8 mouse cellular contexts compared by ENCODE assay signal in genomic region chr16:44691561-44692141, GRCm38 (mm10). TPM values are rescaled to one million over a fixed set of nuclear protein-coding genes. Genes with fewer than 3 reads are reported as not detected.
DNase-seq lines count a peak whose midpoint lies in the region; ATAC-seq and TF ChIP-seq lines count a peak whose summit lies in the region.

No protein-coding gene starts in this region.

- intact Hi-C loops in left cerebral cortex, adult 2 months (cut with DNase I), result no loop called here

- H3K27ac ChIP-seq in liver, embryonic 12.5 days, result no peak overlapping the region
- H3K27ac ChIP-seq in intestine, embryonic 15.5 days, result peak overlapping the region; percentile 11; the same call in 1 of the 2 replicates
- H3K27ac ChIP-seq in left cerebral cortex, adult 2 months, result no peak overlapping the region
- 0 out of 2 replicates have a peak overlapping the region, but pooled peaks have one; percentile 12 for H3K27ac ChIP-seq in midbrain, embryonic 15.5 days

- H3K4me1 ChIP-seq in liver, embryonic 12.5 days, result 0 out of 2 replicates have a peak, but pooled peaks cover 4% of the 10 kb centered on the region
- 0 out of 2 replicates have a peak, but pooled peaks cover 16% of the 10 kb centered on the region for H3K4me1 ChIP-seq in intestine, embryonic 15.5 days (replicated peaks)
- peaks cover 24% of the 10 kb centered on the region for H3K4me1 ChIP-seq in midbrain, embryonic 15.5 days

- no peak overlapping the region for H3K4me3 ChIP-seq in liver, embryonic 12.5 days
- no peak overlapping the region for H3K4me3 ChIP-seq in intestine, embryonic 15.5 days (replicated peaks)
- peak overlapping the region; percentile 26; the same call in 1 of the 2 replicates for H3K4me3 ChIP-seq in left cerebral cortex, adult 2 months
- no peak overlapping the region for H3K4me3 ChIP-seq in midbrain, embryonic 15.5 days

- DNase-seq in liver, result peak; percentile 54
- peak; percentile 85 to 86 for DNase-seq in cerebellum, postnatal 10 days
- DNase-seq in gastrocnemius, postnatal 4 days (ENCODE audit: low spot score in 2 of 2), result peak; percentile 39 to 76
- DNase-seq in left cerebral cortex, adult 2 months (ENCODE audit: extremely low spot score in 1 of 2, low spot score in 2 of 2), result peak; percentile 56 to 60
- peak; percentile 47 for DNase-seq in thymus, postnatal 25 days

- no peak for ATAC-seq in liver, embryonic 12.5 days
- 0 out of 2 replicates have a peak, but pooled peaks have one; percentile 14 for ATAC-seq in intestine, embryonic 15.5 days
- no peak for ATAC-seq in midbrain, embryonic 15.5 days (replicated peaks)

- TF ChIP-seq CTCF in left cerebral cortex, adult 2 months (IDR thresholded peaks at IDR 0.05), result no peak

- H3K9me3 ChIP-seq in liver, embryonic 12.5 days (replicated peaks), result no peaks in the 10 kb centered on the region
- H3K9me3 ChIP-seq in intestine, embryonic 15.5 days, result no peaks in the 10 kb centered on the region
- no peaks in the 10 kb centered on the region for H3K9me3 ChIP-seq in midbrain, embryonic 15.5 days

- 27% methylated on average over 17 of the region's 17 CpGs for WGBS in liver, embryonic 12.5 days (ENCODE audit: insufficient replicate concordance)
- 48% methylated on average over 17 of the region's 17 CpGs for WGBS in intestine, embryonic 15.5 days
- 47% methylated on average over 17 of the region's 17 CpGs for WGBS in midbrain, embryonic 15.5 days

- H3K9ac ChIP-seq in liver, embryonic 12.5 days, result no peak overlapping the region
- no peak overlapping the region for H3K9ac ChIP-seq in intestine, embryonic 15.5 days
- H3K9ac ChIP-seq in midbrain, embryonic 15.5 days, result no peak overlapping the region

- peaks cover 41% of the 10 kb centered on the region for H3K27me3 ChIP-seq in liver, embryonic 12.5 days (replicated peaks)
- no peaks in the 10 kb centered on the region for H3K27me3 ChIP-seq in intestine, embryonic 15.5 days (replicated peaks)
- H3K27me3 ChIP-seq in midbrain, embryonic 15.5 days (replicated peaks), result no peaks in the 10 kb centered on the region

- no peak overlapping the region for H3K4me2 ChIP-seq in liver, embryonic 12.5 days
- peak overlapping the region; percentile 17; the same call in 1 of the 2 replicates for H3K4me2 ChIP-seq in intestine, embryonic 15.5 days (replicated peaks)
- H3K4me2 ChIP-seq in midbrain, embryonic 15.5 days, result peak overlapping the region; percentile 14; the same call in 1 of the 2 replicates

- H3K36me3 ChIP-seq in liver, embryonic 12.5 days, result no peaks in the 10 kb centered on the region
- H3K36me3 ChIP-seq in intestine, embryonic 15.5 days, result no peaks in the 10 kb centered on the region
- no peaks in the 10 kb centered on the region for H3K36me3 ChIP-seq in midbrain, embryonic 15.5 days (replicated peaks)

RNA-seq across cellular contexts. Expression of gene Nepro, which starts 32.5 kb away (rescaled TPM):
- 6.5 and 7.3 TPM in 2 replicates for polyA plus RNA-seq in liver, embryonic 12.5 days (2016; fragmentation: Nextera tagmentation; extraction: Ambion mirVana)
- total RNA-seq in gastrocnemius, postnatal 4 days (2021), result 1 to 10 TPM; 5.8 to 6.6 TPM
- 7.6 and 8.2 TPM in 2 replicates for polyA plus RNA-seq in intestine, embryonic 15.5 days (2015; fragmentation: Nextera tagmentation; extraction: Ambion mirVana)
- 1 to 10 TPM; 4.8 to 5.0 TPM for total RNA-seq in left cerebral cortex, adult 2 months (2021)
- polyA plus RNA-seq in midbrain, embryonic 15.5 days (2015; fragmentation: Nextera tagmentation; extraction: Ambion mirVana), result 4.4 and 4.9 TPM in 2 replicates

RNA-seq across cellular contexts. Expression of gene Gtpbp8, which starts 54.5 kb away (rescaled TPM):
- polyA plus RNA-seq in liver, embryonic 12.5 days (2016; fragmentation: Nextera tagmentation; extraction: Ambion mirVana), result 23.3 and 23.8 TPM in 2 replicates
- total RNA-seq in gastrocnemius, postnatal 4 days (2021), result 10 to 100 TPM; 14.9 to 16.6 TPM
- 30.0 and 35.0 TPM in 2 replicates for polyA plus RNA-seq in intestine, embryonic 15.5 days (2015; fragmentation: Nextera tagmentation; extraction: Ambion mirVana)
- total RNA-seq in left cerebral cortex, adult 2 months (2021), result 10 to 100 TPM; 24.4 to 25.7 TPM
- 35.3 and 38.1 TPM in 2 replicates for polyA plus RNA-seq in midbrain, embryonic 15.5 days (2015; fragmentation: Nextera tagmentation; extraction: Ambion mirVana)

Comparison
In these comparisons a context has a peak if more than half of its experiments do, and no peak if none do; other contexts are left out.
1. H3K27ac ChIP-seq: peak in intestine, embryonic 15.5 days (single experiment) and midbrain, embryonic 15.5 days (single experiment); none in liver, embryonic 12.5 days (single experiment) and left cerebral cortex, adult 2 months (single experiment).
2. Peak in every context shown above with its lines, with median percentiles within 50 percentile points of each other: DNase-seq.